Mouse (Mus musculus) small intestine, adult 2 months (tissue): ENCODE data around the gene Olfr111. TPM values are rescaled to one million over a fixed set of nuclear protein-coding genes. Genes with fewer than 3 reads are reported as not detected.
"Not testable (repeated sequence)": the region's sequence is repeated elsewhere in the genome, so short reads cannot be mapped to it uniquely, and the experiment has no call there.

Source experiments
- H3K27ac ChIP-seq: fragments of 200-500 bp; 2 replicates; pipeline ENCODE4 v1.5.1; 2012; ENCODE audit warnings: low read depth, low read length, control low read depth, inconsistent platforms; ENCODE audit not compliant: insufficient read depth
- H3K27me3 ChIP-seq: fragments of 200-500 bp; 2 replicates; pipeline ENCODE4 v1.6.1; 2012; ENCODE audit warnings: mild to moderate bottlenecking, moderate library complexity, low read length, inconsistent platforms; ENCODE audit not compliant: control insufficient read depth, insufficient read depth
- H3K36me3 ChIP-seq: fragments of 200-500 bp; 2 replicates; pipeline ENCODE4 v1.6.1; 2012; ENCODE audit warnings: mild to moderate bottlenecking, low read length, control low read depth, inconsistent platforms; ENCODE audit not compliant: control insufficient read depth, insufficient read depth
- H3K4me1 ChIP-seq: fragments of 200-500 bp; 2 replicates; pipeline ENCODE4 v1.6.1; 2012; ENCODE audit warnings: low read length, inconsistent platforms, mixed read lengths; ENCODE audit not compliant: control insufficient read depth, insufficient read depth, insufficient read length
- H3K4me3 ChIP-seq: fragments of 200-500 bp; 2 replicates; pipeline ENCODE4 v1.5.1; 2012; ENCODE audit warnings: low read depth, mild to moderate bottlenecking, control low read depth, inconsistent platforms, low read length, moderate library complexity
- CTCF ChIP-seq: fragments of 200-500 bp; IDR thresholded peaks from 2 replicates; pipeline ENCODE4 v1.5.1; 2012; ENCODE audit warnings: low read depth, mild to moderate bottlenecking, control low read depth, inconsistent platforms, low read length, moderate library complexity, mixed read lengths; ENCODE audit not compliant: insufficient replicate concordance, insufficient read length; ENCODE audit errors: extremely low read depth
- POLR2A ChIP-seq: fragments of 200-500 bp; IDR thresholded peaks from 2 replicates; pipeline ENCODE4 v1.6.1; 2012; ENCODE audit warnings: low read depth, mild to moderate bottlenecking, control low read depth, inconsistent platforms, low read length, moderate library complexity
- WGBS: fragments of 180-500 bp; shearing (Covaris S2); methylation state at CpG from one replicate; pipeline ENCODE4 v1.1.7; 2018; 5-methylcytosine and 5-hydroxymethylcytosine counted together
- polyA plus RNA-seq: library from polyadenylated mRNA; depleted of rRNA; stranded (reverse); fragments of >200 nt; gene quantifications from 2 replicates; pipeline ENCODE4 v1.2.3, GENCODE M21; 2012; rRNA removed

Olfr111 gene
- not detected in 2 replicates for polyA plus RNA-seq

DNA sequence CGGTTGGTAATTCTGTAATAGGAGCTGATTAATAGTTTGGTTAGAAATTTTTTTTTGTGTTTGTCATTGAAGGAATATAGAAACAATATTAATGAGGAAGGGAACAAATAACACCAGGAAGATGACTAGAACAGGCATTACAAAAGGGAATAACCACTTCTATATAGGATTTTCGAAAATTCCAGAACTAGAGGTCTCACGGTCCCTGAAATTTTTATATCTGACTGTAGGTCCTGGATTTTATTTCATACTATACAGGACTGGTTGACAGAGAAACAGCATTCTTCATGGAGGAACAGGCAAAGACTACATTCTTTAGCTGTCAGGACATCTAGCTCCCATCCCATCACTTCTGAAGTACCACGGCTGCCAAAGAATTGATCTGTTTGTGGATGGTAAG, at the start of gene Olfr111:
Gene Olfr111 (plus strand): TSS at position 301 of the 400 bp plus-strand sequence.
- WGBS = 91% methylated on average over 4 of the region's 4 CpGs
- H3K27me3 ChIP-seq = no peaks in the 10 kb centered on the region
- H3K36me3 ChIP-seq = no peaks in the 10 kb centered on the region
- no peak within 1 kb of the TSS for H3K4me3 ChIP-seq
- no peaks in the 10 kb centered on the region for H3K4me1 ChIP-seq
- no peak for TF ChIP-seq CTCF
- no peak for TF ChIP-seq POLR2A
- H3K27ac ChIP-seq = no peak within 1 kb of the TSS

- H3K4me3 ChIP-seq = no peak within 1 kb of the TSS
- no peak for TF ChIP-seq POLR2A
- no peak for TF ChIP-seq CTCF
- H3K36me3 ChIP-seq = no peaks in the 10 kb centered on the region
- H3K4me1 ChIP-seq = no peaks in the 10 kb centered on the region
- H3K27ac ChIP-seq = no peak within 1 kb of the TSS
- H3K27me3 ChIP-seq = no peaks in the 10 kb centered on the region
- 88% methylated on average over 1 of the region's 1 CpGs for WGBS
Observed at GRCm38 (mm10) chr17:37458616-37459015, 49.2 kb upstream of the Olfr111 start, which contains the start of gene Olfr109. Gene Olfr109, plus strand, starts transcription at chr17:37458916.

- H3K4me1 ChIP-seq = no peaks in the 10 kb centered on the region
- H3K4me3 ChIP-seq = no peak within 1 kb of the TSS
- no peak within 1 kb of the TSS for H3K27ac ChIP-seq
- WGBS = 54% methylated on average over 2 of the region's 2 CpGs
- no peaks in the 10 kb centered on the region for H3K36me3 ChIP-seq
- no peaks in the 10 kb centered on the region for H3K27me3 ChIP-seq
- TF ChIP-seq CTCF (no peak), POLR2A (no peak)
Observed at GRCm38 (mm10) chr17:37483452-37483851, 24.4 kb upstream of the Olfr111 start, which contains the start of gene H2-M2. Gene H2-M2, minus strand, starts transcription at chr17:37483552.

DNA sequence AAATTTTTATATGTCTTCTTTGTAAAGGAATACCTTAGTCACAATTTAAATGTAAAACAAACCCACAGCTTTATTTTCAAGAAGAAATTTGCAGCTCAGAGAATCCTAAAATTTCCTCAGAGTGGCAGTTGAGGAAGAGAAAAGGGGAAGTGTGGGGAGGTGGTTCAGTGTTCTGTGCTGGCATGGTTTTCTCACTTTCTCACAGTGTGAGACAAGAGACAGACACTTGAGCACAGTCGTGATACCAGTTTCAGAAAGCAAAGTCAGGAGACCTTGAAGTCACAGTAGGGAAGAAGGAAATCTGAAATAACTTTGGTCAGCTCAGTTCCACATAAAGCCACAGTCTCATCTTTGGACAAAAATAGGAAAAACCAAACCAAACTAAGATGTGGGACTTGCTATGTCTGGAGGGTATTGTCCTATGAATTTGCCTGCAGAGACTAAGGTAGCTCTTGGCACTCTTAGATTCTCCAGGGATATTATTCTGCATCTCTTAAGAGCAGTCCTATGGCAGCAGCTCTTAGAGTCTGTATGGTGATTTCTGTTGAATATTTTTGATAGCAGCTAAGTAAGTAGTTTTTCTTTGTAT, 15.8 kb upstream of the Olfr111 start, which contains the start of gene Olfr110:
Gene Olfr110 (plus strand): TSS at position 539 of the 589 bp plus-strand sequence.
- Histone ChIP-seq H3K27ac (no peak within 1 kb of the TSS), H3K4me1 (no peaks in the 10 kb centered on the region), H3K4me3 (no peak within 1 kb of the TSS), H3K27me3 (no peaks in the 10 kb centered on the region), H3K36me3 (no peaks in the 10 kb centered on the region)
- WGBS = 53% methylated on average over 1 of the region's 1 CpGs
- TF ChIP-seq CTCF = no peak
- no peak for TF ChIP-seq POLR2A

DNA sequence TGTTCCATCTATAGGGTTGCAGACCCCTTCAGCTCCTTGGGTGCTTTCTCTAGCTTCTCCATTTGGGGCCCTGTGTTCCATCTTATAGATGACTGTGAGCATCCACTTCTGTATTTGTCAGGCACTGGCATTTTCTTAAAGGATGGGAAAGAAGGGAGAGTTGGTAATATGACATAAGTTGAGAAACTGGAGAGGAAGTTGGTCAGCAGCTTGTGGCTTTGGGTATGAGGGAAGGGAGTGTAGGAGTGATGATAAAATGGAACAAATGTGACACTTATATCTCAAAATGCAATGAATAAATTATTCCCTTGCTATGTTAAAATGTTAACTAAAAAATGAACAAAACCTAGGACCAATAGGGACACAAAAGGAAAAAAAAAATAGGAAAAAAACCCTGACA, 16.8 kb downstream of the Olfr111 start:
- not testable (repeated sequence) for H3K36me3 ChIP-seq, H3K4me1 ChIP-seq, H3K27me3 ChIP-seq, H3K27ac ChIP-seq, H3K4me3 ChIP-seq

- H3K27me3 ChIP-seq, H3K36me3 ChIP-seq, H3K4me1 ChIP-seq, H3K4me3 ChIP-seq, H3K27ac ChIP-seq: not testable (repeated sequence)
- 56% methylated on average over 1 of the region's 1 CpGs for WGBS
Observed at GRCm38 (mm10) chr17:37525427-37525826, 17.6 kb downstream of the Olfr111 start.

GRCm38 (mm10) chr17:37535173-37535572, 27.3 kb downstream of the Olfr111 start:
- Histone ChIP-seq H3K4me1 (no peaks in the 10 kb centered on the region), H3K27me3 (no peaks in the 10 kb centered on the region), H3K27ac (no peak overlapping the region), H3K36me3 (no peaks in the 10 kb centered on the region), H3K4me3 (no peak overlapping the region)
- TF ChIP-seq CTCF (no peak), POLR2A (no peak)

- H3K36me3 ChIP-seq, H3K27me3 ChIP-seq, H3K27ac ChIP-seq, H3K4me1 ChIP-seq, H3K4me3 ChIP-seq: not testable (repeated sequence)
- WGBS = 49% methylated on average over 1 of the region's 1 CpGs
Observed at GRCm38 (mm10) chr17:37538416-37538815, 30.6 kb downstream of the Olfr111 start.
